Mouse (Mus musculus): ENCODE data around the gene Ramp2.

DNA sequence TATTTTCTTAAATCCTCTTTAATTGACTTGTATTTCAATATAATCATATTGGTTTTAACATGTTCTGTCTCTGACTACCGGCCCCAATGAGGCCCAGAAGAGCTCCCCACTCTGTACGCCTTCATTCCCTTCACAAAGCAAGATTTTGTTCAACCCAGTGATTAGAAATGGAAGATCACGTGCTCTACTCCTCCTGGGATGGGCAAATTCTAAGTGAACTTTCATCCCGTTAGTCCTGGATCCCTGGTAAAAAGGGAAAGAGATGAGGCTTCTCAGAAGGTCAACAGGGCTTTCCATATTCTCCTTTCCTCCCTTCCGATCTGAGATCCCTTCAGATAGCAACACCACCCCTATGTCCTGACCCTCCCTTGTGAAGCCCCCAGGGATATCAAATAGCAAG lies 15.3 kb upstream of the Ramp2 start:
- TF ChIP-seq CTCF (IDR thresholded peaks at IDR 0.05; ENCODE audit: low read depth) (no peak), EP300 (optimal IDR thresholded peaks at IDR 0.05) (no peak)

All from stomach, postnatal 0 days (tissue).